Mouse (Mus musculus): ENCODE data around the gene Clp1.

DNA sequence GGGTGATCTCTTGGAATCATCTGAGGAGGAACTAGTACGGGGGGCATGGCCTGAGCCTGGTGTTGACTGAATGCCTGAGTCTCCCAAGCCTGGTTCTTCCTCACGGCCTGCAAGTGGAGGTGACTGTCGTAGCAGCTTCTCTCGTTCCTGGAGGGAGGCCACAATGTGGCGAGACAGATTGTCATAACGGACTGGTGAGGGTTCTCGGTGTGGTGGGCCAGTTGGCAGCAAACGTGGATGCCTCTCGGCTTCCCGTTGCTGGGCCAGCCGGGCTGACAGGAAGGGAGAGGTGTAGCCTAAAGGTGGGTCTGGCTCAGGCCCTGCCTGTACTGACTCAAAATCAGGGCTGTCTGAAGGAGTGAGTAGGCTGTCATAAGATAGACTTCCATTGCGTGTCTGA lies 37.1 kb downstream of the Clp1 start:
- TF ChIP-seq POLR2A (IDR thresholded peaks at IDR 0.05; ENCODE audit: control insufficient read depth in 1 of 2, insufficient read depth in 1 of 2, low read depth in 1 of 2, low read length in 2 of 2, poor library complexity in 1 of 2) (0 out of 4 replicates have a peak, but pooled peaks of 1 of the 2 experiments have one; percentile 0), MYC (IDR thresholded peaks at IDR 0.05; ENCODE audit: low read depth, low read length) (no peak), MAX (IDR thresholded peaks at IDR 0.05; ENCODE audit: low read length) (no peak), GATA1 (IDR thresholded peaks at IDR 0.05; ENCODE audit: low read depth, low read length) (no peak), CTCF (IDR thresholded peaks at IDR 0.05 in 2 of 3, conservative IDR thresholded peaks at IDR 0.05 in 1 of 3; ENCODE audit: control insufficient read depth in 1 of 3, insufficient read depth in 1 of 3, low read depth in 2 of 3, low read length in 3 of 3, poor library complexity in 1 of 3, severe bottlenecking in 1 of 3) (no peak), BHLHE40 (IDR thresholded peaks at IDR 0.05; ENCODE audit: borderline replicate concordance, low read depth, low read length) (no peak), USF2 (IDR thresholded peaks at IDR 0.05; ENCODE audit: borderline replicate concordance in 1 of 2, insufficient read depth in 1 of 2, low read depth in 1 of 2, low read length in 2 of 2) (no peak), EP300 (IDR thresholded peaks at IDR 0.05; ENCODE audit: low read depth in 1 of 2, low read length in 2 of 2) (no peak), CHD2 (IDR thresholded peaks at IDR 0.05; ENCODE audit: low read length) (no peak), HCFC1 (IDR thresholded peaks at IDR 0.05; ENCODE audit: low read depth, low read length) (no peak), NELFE (IDR thresholded peaks at IDR 0.05; ENCODE audit: low read depth, low read length) (no peak), KAT2A (conservative IDR thresholded peaks at IDR 0.05; ENCODE audit: low read depth, low read length) (no peak), MEF2A (IDR thresholded peaks at IDR 0.05; ENCODE audit: extremely low read depth, insufficient replicate concordance, low read depth, low read length, poor library complexity, severe bottlenecking) (no peak), E2F4 (IDR thresholded peaks at IDR 0.05; ENCODE audit: borderline replicate concordance, low read depth, low read length) (no peak)
